ENCODE assay signal across 13 mouse cellular contexts in genomic region chr12:94424340-94424981, GRCm38 (mm10).
DNase-seq lines count a peak whose midpoint lies in the region; ATAC-seq lines count a peak whose summit lies in the region.
"Had no signal": no experiment of that assay in that cellular context is flagged by ENCODE, and none has a peak within 500 bp of the region (broad histone marks: within the 10 kb centered on the region; RNA-seq: fewer than 3 reads in every experiment).

No protein-coding gene starts in this region.

- peak; percentile 20 to 49 for DNase-seq in heart, adult 18-20 months
- no peak for DNase-seq in heart, postnatal 4 days
- DNase-seq in kidney, postnatal 4 days = no peak
- DNase-seq in embryo, embryonic 10 days (ENCODE audit: low spot score) = peak; percentile 49
- peak; percentile 24 for DNase-seq in kidney, postnatal 14 days
- no peak for DNase-seq in left cerebral cortex, postnatal 36 days (ENCODE audit: low spot score in 2 of 2)
- DNase-seq: cerebellum, adult 8-10 months; liver had no signal

- H3K27me3 ChIP-seq in kidney, embryonic 16.5 days (ENCODE audit: insufficient read depth, low read length) = no peaks in the 10 kb centered on the region
- H3K27me3 ChIP-seq: heart, embryonic 15.5 days had no signal

- no peaks in the 10 kb centered on the region for H3K4me1 ChIP-seq in kidney, embryonic 16.5 days (ENCODE audit: insufficient read depth, low read length)

- H3K9me3 ChIP-seq in kidney, embryonic 16.5 days (ENCODE audit: low read length) = no peaks in the 10 kb centered on the region
- H3K9me3 ChIP-seq: heart, embryonic 15.5 days had no signal

- H3K36me3 ChIP-seq in kidney, embryonic 16.5 days (ENCODE audit: insufficient read depth, low read length) = no peaks in the 10 kb centered on the region
- H3K36me3 ChIP-seq: heart, embryonic 15.5 days had no signal

- no peak overlapping the region for H3K4me3 ChIP-seq in kidney, embryonic 16.5 days (ENCODE audit: low read length)
- H3K4me3 ChIP-seq: heart, embryonic 15.5 days; left cerebral cortex, adult 2 months had no signal

- WGBS in kidney, embryonic 16.5 days = 30% methylated on average over 3 of the region's 3 CpGs

- no peak overlapping the region for H3K27ac ChIP-seq in kidney, embryonic 16.5 days (ENCODE audit: low read length)
- H3K27ac ChIP-seq: heart, embryonic 15.5 days; left cerebral cortex, adult 2 months had no signal

- no peak overlapping the region for H3K4me2 ChIP-seq in kidney, embryonic 16.5 days (replicated peaks; ENCODE audit: low read depth, low read length)
- H3K4me2 ChIP-seq: heart, embryonic 15.5 days had no signal

- H3K9ac ChIP-seq in kidney, embryonic 16.5 days (replicated peaks; ENCODE audit: low read length) = no peak overlapping the region
- H3K9ac ChIP-seq: heart, embryonic 15.5 days had no signal

- intact Hi-C loops in left cerebral cortex, postnatal 36 days (cut with DNase I) = no loop called here

- ATAC-seq in kidney, embryonic 16.5 days (ENCODE audit: low FRiP score, low TSS enrichment) = peak; percentile 69; the same call in 1 of the 2 replicates
- no peak for ATAC-seq in megakaryocyte, adult 5-6 weeks (ENCODE audit: poor library complexity, severe bottlenecking)
- ATAC-seq: activated CD4-positive, CD25-positive, alpha-beta regulatory T cell, adult 4 months had no signal

Comparison
In these comparisons a context has a peak if more than half of its experiments do, and no peak if none do; other contexts are left out.
1. DNase-seq: peak in heart, adult 18-20 months (2 of 2), embryo, embryonic 10 days (single experiment) and kidney, postnatal 14 days (single experiment); none in heart, postnatal 4 days (single experiment), kidney, postnatal 4 days (0 of 2) and left cerebral cortex, postnatal 36 days (0 of 2).